ENCODE assay signal across 22 mouse cellular contexts in the genomic region with DNA sequence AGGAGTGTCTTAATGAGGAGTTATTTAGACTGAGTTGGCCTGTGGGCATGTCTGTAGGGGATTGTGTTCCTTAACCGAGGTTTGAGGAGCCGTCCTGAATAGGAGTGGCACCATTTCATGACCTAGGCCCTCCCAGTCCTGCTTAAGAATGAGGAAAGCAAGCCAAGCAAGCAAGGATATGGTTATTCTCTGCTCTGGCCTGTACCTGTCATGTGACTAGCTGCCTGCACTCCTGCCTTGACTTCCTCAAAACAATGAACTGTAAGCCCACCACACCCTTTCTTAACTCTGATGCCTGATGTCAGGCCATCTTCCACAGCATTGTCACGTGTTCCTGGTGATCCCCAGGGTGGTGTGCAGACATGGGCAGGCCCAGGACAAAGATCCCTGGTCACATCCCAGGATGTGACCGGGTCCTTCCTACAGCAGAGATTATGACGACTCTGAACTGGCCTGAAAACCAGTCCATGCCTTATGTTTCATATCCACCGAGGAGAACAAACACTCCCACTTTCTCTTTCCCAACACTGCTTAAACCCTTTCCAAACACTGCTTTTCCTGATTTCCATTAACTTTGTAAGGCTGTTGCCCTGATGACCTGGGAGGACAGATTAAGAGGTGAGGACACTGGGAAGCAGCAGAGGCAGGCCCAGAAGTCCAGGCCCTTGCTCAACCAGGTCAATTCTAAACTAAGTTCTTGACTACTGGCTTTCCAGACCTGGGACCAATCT.
DNase-seq lines count a peak whose midpoint lies in the region; ATAC-seq and TF ChIP-seq lines count a peak whose summit lies in the region.
"Had no signal": no experiment of that assay in that cellular context is flagged by ENCODE, and none has a peak within 500 bp of the region (broad histone marks: within the 10 kb centered on the region; RNA-seq: fewer than 3 reads in every experiment).

No protein-coding gene starts in this region.

- no peak for DNase-seq in heart, adult 2 months
- DNase-seq in heart, postnatal 14 days = no peak
- peak; percentile 35 for DNase-seq in adipocyte (ENCODE audit: low spot score)
- DNase-seq in ovary, postnatal 36 days (ENCODE audit: low spot score) = no peak
- no peak for DNase-seq in left cerebral cortex, postnatal 36 days (ENCODE audit: low spot score in 2 of 2)
- DNase-seq: cerebellum, postnatal 25 days; gastrocnemius, adult 2 months; kidney, adult 9 months; kidney, postnatal 25 days; lung, adult 2 months; right cerebral cortex, postnatal 25 days had no signal

- intact Hi-C loops in heart, adult 2 months (cut with DNase I) = loop anchor here (2.0 kb wide), 1 partner anchor 31 kb away; no protein-coding TSS in a partner anchor
- intact Hi-C loops in heart, postnatal 14 days (cut with DNase I) = no loop called here
- intact Hi-C loops in left cerebral cortex, postnatal 36 days (cut with DNase I) = no loop called here

- H3K9me3 ChIP-seq in liver, embryonic 16.5 days (replicated peaks; ENCODE audit: control insufficient read depth, low read length) = no peaks in the 10 kb centered on the region
- no peaks in the 10 kb centered on the region for H3K9me3 ChIP-seq in liver, embryonic 12.5 days (replicated peaks)
- H3K9me3 ChIP-seq: embryonic facial prominence, embryonic 15.5 days; G1E; heart, embryonic 15.5 days; hindbrain, embryonic 12.5 days; limb, embryonic 12.5 days; midbrain, embryonic 15.5 days; neural tube, embryonic 15.5 days had no signal

- H3K9ac ChIP-seq in heart, adult 2 months (ENCODE audit: low read depth, low read length) = no peak overlapping the region
- no peak overlapping the region for H3K9ac ChIP-seq in liver, embryonic 16.5 days (ENCODE audit: low read depth, low read length)
- H3K9ac ChIP-seq in liver, embryonic 12.5 days = no peak overlapping the region
- H3K9ac ChIP-seq: embryonic facial prominence, embryonic 15.5 days; heart, embryonic 15.5 days; hindbrain, embryonic 12.5 days; limb, embryonic 12.5 days; midbrain, embryonic 15.5 days; neural tube, embryonic 15.5 days had no signal

- H3K27ac ChIP-seq in heart, adult 2 months = peak overlapping the region; percentile 20; the same call in 1 of the 2 replicates
- 0 out of 2 replicates have a peak overlapping the region, but pooled peaks have one; percentile 33 for H3K27ac ChIP-seq in liver, embryonic 16.5 days (ENCODE audit: low read length)
- H3K27ac ChIP-seq in liver, embryonic 12.5 days = no peak overlapping the region
- H3K27ac ChIP-seq: embryonic facial prominence, embryonic 15.5 days; gastrocnemius, adult 2 months; heart, embryonic 15.5 days; hindbrain, embryonic 12.5 days; left cerebral cortex, adult 2 months; limb, embryonic 12.5 days; midbrain, embryonic 15.5 days; neural tube, embryonic 15.5 days had no signal

- no peak for TF ChIP-seq POLR2A in heart, adult 2 months (IDR thresholded peaks at IDR 0.05; ENCODE audit: insufficient read depth, low read depth, low read length)

- no peaks in the 10 kb centered on the region for H3K27me3 ChIP-seq in heart, adult 2 months (ENCODE audit: control insufficient read depth, insufficient read depth, low read length)
- H3K27me3 ChIP-seq in liver, embryonic 16.5 days (ENCODE audit: control insufficient read depth, insufficient read depth, low read depth, low read length) = no peaks in the 10 kb centered on the region
- no peaks in the 10 kb centered on the region for H3K27me3 ChIP-seq in liver, embryonic 12.5 days (replicated peaks)
- H3K27me3 ChIP-seq: embryonic facial prominence, embryonic 15.5 days; heart, embryonic 15.5 days; hindbrain, embryonic 12.5 days; limb, embryonic 12.5 days; midbrain, embryonic 15.5 days; neural tube, embryonic 15.5 days had no signal

- TF ChIP-seq EP300 in heart, adult 2 months (IDR thresholded peaks at IDR 0.05; ENCODE audit: insufficient read depth, low read depth, low read length) = no peak

- H3K36me3 ChIP-seq in heart, adult 2 months (ENCODE audit: control insufficient read depth, insufficient read depth, low read length) = no peaks in the 10 kb centered on the region
- no peaks in the 10 kb centered on the region for H3K36me3 ChIP-seq in liver, embryonic 16.5 days (ENCODE audit: control insufficient read depth, insufficient read depth)
- no peaks in the 10 kb centered on the region for H3K36me3 ChIP-seq in liver, embryonic 12.5 days
- H3K36me3 ChIP-seq: embryonic facial prominence, embryonic 15.5 days; G1E; heart, embryonic 15.5 days; hindbrain, embryonic 12.5 days; limb, embryonic 12.5 days; midbrain, embryonic 15.5 days; neural tube, embryonic 15.5 days had no signal

- 44% methylated on average over 6 of the region's 6 CpGs for WGBS in heart, adult 2 months
- WGBS in liver, embryonic 16.5 days (ENCODE audit: insufficient replicate concordance) = 44% methylated on average over 6 of the region's 6 CpGs
- 57% methylated on average over 6 of the region's 6 CpGs for WGBS in liver, embryonic 12.5 days (ENCODE audit: insufficient replicate concordance)

- no peak overlapping the region for H3K4me2 ChIP-seq in liver, embryonic 16.5 days (ENCODE audit: low read depth, low read length)
- H3K4me2 ChIP-seq in liver, embryonic 12.5 days = no peak overlapping the region
- H3K4me2 ChIP-seq: embryonic facial prominence, embryonic 15.5 days; heart, embryonic 15.5 days; hindbrain, embryonic 12.5 days; limb, embryonic 12.5 days; midbrain, embryonic 15.5 days; neural tube, embryonic 15.5 days had no signal

- peaks cover 4% of the 10 kb centered on the region for H3K4me1 ChIP-seq in heart, adult 2 months (ENCODE audit: control insufficient read depth, insufficient read depth, low read length)
- H3K4me1 ChIP-seq in liver, embryonic 16.5 days (ENCODE audit: control insufficient read depth, low read depth, low read length) = no peaks in the 10 kb centered on the region; the same call in none of the 2 replicates
- H3K4me1 ChIP-seq in liver, embryonic 12.5 days = no peaks in the 10 kb centered on the region
- H3K4me1 ChIP-seq: embryonic facial prominence, embryonic 15.5 days; heart, embryonic 15.5 days; hindbrain, embryonic 12.5 days; limb, embryonic 12.5 days; midbrain, embryonic 15.5 days; neural tube, embryonic 15.5 days had no signal

- TF ChIP-seq CTCF in heart, adult 2 months (IDR thresholded peaks at IDR 0.05) = no peak

- no peak overlapping the region for H3K4me3 ChIP-seq in heart, adult 2 months
- no peak overlapping the region for H3K4me3 ChIP-seq in liver, embryonic 16.5 days (ENCODE audit: low read depth, low read length)
- no peak overlapping the region for H3K4me3 ChIP-seq in liver, embryonic 12.5 days
- H3K4me3 ChIP-seq: embryonic facial prominence, embryonic 15.5 days; gastrocnemius, adult 2 months; heart, embryonic 15.5 days; hindbrain, embryonic 12.5 days; left cerebral cortex, adult 2 months; limb, embryonic 12.5 days; midbrain, embryonic 15.5 days; neural tube, embryonic 15.5 days had no signal

- ATAC-seq in liver, embryonic 16.5 days (ENCODE audit: low read depth) = peak; percentile 56
- no peak for ATAC-seq in liver, embryonic 12.5 days
- ATAC-seq in megakaryocyte, adult 5-6 weeks (ENCODE audit: poor library complexity, severe bottlenecking) = peak; percentile 70
- ATAC-seq: midbrain, embryonic 15.5 days had no signal

- no peaks in the 10 kb centered on the region for H3K79me2 ChIP-seq in heart, adult 2 months (replicated peaks; ENCODE audit: control insufficient read depth, insufficient read depth, low read length)
